Mouse (Mus musculus) liver, embryonic 13.5 days (tissue): ENCODE data around the gene Furin. TPM values are rescaled to one million over a fixed set of nuclear protein-coding genes. Genes with fewer than 3 reads are reported as not detected.
A peak's percentile ranks its signal among the peaks of the same experiment; 100 is the strongest.
"Not testable (repeated sequence)": the region's sequence is repeated elsewhere in the genome, so short reads cannot be mapped to it uniquely, and the experiment has no call there.

ENCODE experiments used
- ATAC-seq: fragments of 200-750 bp; cut with Nextera tagmentation; 2 replicates; pipeline ENCODE4 v1.8.0; 2017; ENCODE audit warnings: low read depth, mild to moderate bottlenecking, moderate number of reproducible peaks, moderate library complexity
- DNase-seq: peaks from one replicate; pipeline ENCODE4 v3.0.0; 2022
- H3K27ac ChIP-seq: fragments of 300-500 bp; sonication (generic); 2 replicates; pipeline ENCODE4 v1.5.1; 2015; ENCODE audit warnings: moderate library complexity, mild to moderate bottlenecking, inconsistent platforms
- H3K27me3 ChIP-seq: fragments of 300-500 bp; sonication (generic); 2 replicates; pipeline ENCODE4 v1.6.1; 2015; ENCODE audit warnings: mild to moderate bottlenecking, inconsistent platforms
- H3K36me3 ChIP-seq: fragments of 300-500 bp; sonication (generic); 2 replicates; pipeline ENCODE4 v1.6.1; 2015; ENCODE audit warnings: mild to moderate bottlenecking, inconsistent platforms
- H3K4me1 ChIP-seq: fragments of 300-500 bp; sonication (generic); replicated peaks from 2 replicates; pipeline ENCODE4 v1.6.1; 2015; ENCODE audit warnings: inconsistent platforms
- H3K4me2 ChIP-seq: fragments of 300-500 bp; sonication (generic); 2 replicates; pipeline ENCODE4 v1.6.1; 2015; ENCODE audit warnings: inconsistent platforms, mild to moderate bottlenecking, moderate library complexity
- H3K4me3 ChIP-seq: fragments of 300-500 bp; sonication (generic); replicated peaks from 2 replicates; pipeline ENCODE4 v1.5.1; 2015; ENCODE audit warnings: mild to moderate bottlenecking, inconsistent platforms
- H3K9ac ChIP-seq: fragments of 300-500 bp; sonication (generic); 2 replicates; pipeline ENCODE4 v1.6.1; 2015; ENCODE audit warnings: mild to moderate bottlenecking, inconsistent platforms
- H3K9me3 ChIP-seq: fragments of 300-500 bp; sonication (generic); replicated peaks from 2 replicates; pipeline ENCODE4 v1.6.1; 2016; ENCODE audit warnings: inconsistent platforms
- WGBS: fragments of 180-500 bp; shearing (Covaris S2); methylation state at CpG from one replicate; pipeline ENCODE4 v1.1.7; 2015; ENCODE audit not compliant: insufficient replicate concordance; 5-methylcytosine and 5-hydroxymethylcytosine counted together
- polyA plus RNA-seq: library from polyadenylated mRNA; unstranded; fragments of >200 nt; fragmentation: Nextera tagmentation; extraction: Ambion mirVana; gene quantifications from 2 replicates; pipeline ENCODE4 v1.2.1, GENCODE M21; 2015

Gene Furin
- polyA plus RNA-seq, 1 experiment from 2014 or later: 3.8 TPM

- Histone ChIP-seq H3K4me1 (peaks cover 51% of the 10 kb centered on the region), H3K36me3 (peaks cover 20% of the 10 kb centered on the region), H3K4me3 (peak overlapping the region; percentile 76), H3K27me3 (peaks cover 55% of the 10 kb centered on the region), H3K9me3 (no peaks in the 10 kb centered on the region), H3K27ac (peak overlapping the region; percentile 75), H3K9ac (peak overlapping the region; percentile 24; the same call in 1 of the 2 replicates), H3K4me2 (peak overlapping the region; percentile 90)
- 67% methylated on average over 6 of the region's 6 CpGs for WGBS
- ATAC-seq: no peak
- no peak for DNase-seq
Measured at GRCm38 (mm10) chr7:80400571-80400970, 4.7 kb downstream of the Furin start.

- Histone ChIP-seq H3K9me3 (no peaks in the 10 kb centered on the region), H3K27ac (peak overlapping the region; percentile 75), H3K4me2 (peak overlapping the region; percentile 90), H3K4me1 (peaks cover 51% of the 10 kb centered on the region), H3K36me3 (peaks cover 24% of the 10 kb centered on the region), H3K27me3 (peaks cover 51% of the 10 kb centered on the region), H3K4me3 (peak overlapping the region; percentile 76; the same call in 1 of the 2 replicates), H3K9ac (peak overlapping the region; percentile 24; the same call in 1 of the 2 replicates)
- 58% methylated on average over 5 of the region's 5 CpGs for WGBS
- peak; percentile 43 for ATAC-seq
- no peak for DNase-seq
Measured at GRCm38 (mm10) chr7:80400099-80400498, 5.1 kb downstream of the Furin start.

GRCm38 (mm10) chr7:80398654-80399444, 6.4 kb downstream of the Furin start:
- no peak overlapping the region for H3K9ac ChIP-seq
- H3K4me1 ChIP-seq: peaks cover 40% of the 10 kb centered on the region
- H3K4me3 ChIP-seq: no peak overlapping the region
- peaks cover 38% of the 10 kb centered on the region for H3K27me3 ChIP-seq
- H3K9me3 ChIP-seq: no peaks in the 10 kb centered on the region
- 77% methylated on average over 9 of the region's 9 CpGs for WGBS
- no peak overlapping the region for H3K4me2 ChIP-seq
- H3K27ac ChIP-seq: no peak overlapping the region
- DNase-seq: no peak
- no peak for ATAC-seq
- peaks cover 25% of the 10 kb centered on the region for H3K36me3 ChIP-seq

GRCm38 (mm10) chr7:80397986-80398385, 7.2 kb downstream of the Furin start:
- peaks cover 29% of the 10 kb centered on the region for H3K27me3 ChIP-seq
- DNase-seq (no peak), ATAC-seq (no peak)
- WGBS: 90% methylated on average over 9 of the region's 9 CpGs
- H3K9me3 ChIP-seq: no peaks in the 10 kb centered on the region
- H3K27ac ChIP-seq: no peak overlapping the region
- peaks cover 33% of the 10 kb centered on the region for H3K36me3 ChIP-seq
- H3K4me3 ChIP-seq: no peak overlapping the region
- no peak overlapping the region for H3K4me2 ChIP-seq
- no peak overlapping the region for H3K9ac ChIP-seq
- peaks cover 31% of the 10 kb centered on the region for H3K4me1 ChIP-seq

- H3K4me2 ChIP-seq, H3K9me3 ChIP-seq, DNase-seq, H3K9ac ChIP-seq, ATAC-seq, H3K4me3 ChIP-seq, H3K27ac ChIP-seq: not testable (repeated sequence)
- 71% methylated on average over 4 of the region's 4 CpGs for WGBS
- peaks cover 14% of the 10 kb centered on the region for H3K27me3 ChIP-seq
- H3K36me3 ChIP-seq: peaks cover 49% of the 10 kb centered on the region
- peaks cover 22% of the 10 kb centered on the region for H3K4me1 ChIP-seq
Measured at GRCm38 (mm10) chr7:80396427-80396826, 8.8 kb downstream of the Furin start.

GRCm38 (mm10) chr7:80394600-80394999, 10.6 kb downstream of the Furin start:
- Histone ChIP-seq H3K4me2 (no peak overlapping the region), H3K4me1 (peaks cover 4% of the 10 kb centered on the region), H3K36me3 (peaks cover 62% of the 10 kb centered on the region), H3K27ac (no peak overlapping the region), H3K27me3 (no peaks in the 10 kb centered on the region), H3K9me3 (no peaks in the 10 kb centered on the region), H3K4me3 (no peak overlapping the region), H3K9ac (no peak overlapping the region)
- ATAC-seq (no peak), DNase-seq (no peak)
- 64% methylated on average over 4 of the region's 4 CpGs for WGBS

- H3K4me2 ChIP-seq: no peak overlapping the region
- peaks cover 19% of the 10 kb centered on the region for H3K4me1 ChIP-seq
- no peak overlapping the region for H3K4me3 ChIP-seq
- H3K9me3 ChIP-seq: no peaks in the 10 kb centered on the region
- 84% methylated on average over 15 of the region's 15 CpGs for WGBS
- peaks cover 53% of the 10 kb centered on the region for H3K36me3 ChIP-seq
- no peak overlapping the region for H3K27ac ChIP-seq
- peaks cover 20% of the 10 kb centered on the region for H3K27me3 ChIP-seq
- no peak for ATAC-seq
- no peak overlapping the region for H3K9ac ChIP-seq
- DNase-seq: no peak
Measured at GRCm38 (mm10) chr7:80392119-80392518, 13.1 kb downstream of the Furin start.

- Histone ChIP-seq H3K27me3 (peaks cover 29% of the 10 kb centered on the region), H3K4me2 (peak within 1 kb of the TSS; percentile 43), H3K36me3 (peaks cover 27% of the 10 kb centered on the region), H3K4me3 (peak within 1 kb of the TSS; percentile 48), H3K27ac (peak within 1 kb of the TSS; percentile 68), H3K9me3 (no peaks in the 10 kb centered on the region), H3K4me1 (peaks cover 23% of the 10 kb centered on the region), H3K9ac (peak within 1 kb of the TSS; percentile 54)
- ATAC-seq (no peak), DNase-seq (no peak)
- 9% methylated on average over 33 of the region's 33 CpGs for WGBS
Measured at GRCm38 (mm10) chr7:80387633-80388543, 17.3 kb downstream of the Furin start, which contains the start of gene Fes. TSS of gene Fes (minus strand) at chr7:80387946.

GRCm38 (mm10) chr7:80387033-80387632, 18.1 kb downstream of the Furin start:
- Histone ChIP-seq H3K9me3 (no peaks in the 10 kb centered on the region), H3K4me3 (peak overlapping the region; percentile 48), H3K9ac (peak overlapping the region; percentile 54), H3K27ac (peak overlapping the region; percentile 68), H3K4me2 (peak overlapping the region; percentile 43), H3K4me1 (peaks cover 23% of the 10 kb centered on the region), H3K36me3 (peaks cover 25% of the 10 kb centered on the region), H3K27me3 (peaks cover 29% of the 10 kb centered on the region)
- WGBS: 6% methylated on average over 17 of the region's 17 CpGs
- DNase-seq (no peak), ATAC-seq (0 out of 2 replicates have a peak, but pooled peaks have one; percentile 18)

- H3K27me3 ChIP-seq: peaks cover 32% of the 10 kb centered on the region
- WGBS: 4% methylated on average over 18 of the region's 18 CpGs
- peak overlapping the region; percentile 43 for H3K4me2 ChIP-seq
- no peaks in the 10 kb centered on the region for H3K9me3 ChIP-seq
- H3K36me3 ChIP-seq: peaks cover 19% of the 10 kb centered on the region
- no peak overlapping the region for H3K9ac ChIP-seq
- peak overlapping the region; percentile 48 for H3K4me3 ChIP-seq
- H3K4me1 ChIP-seq: peaks cover 23% of the 10 kb centered on the region
- peak overlapping the region; percentile 68 for H3K27ac ChIP-seq
- peak; percentile 59 for ATAC-seq
- DNase-seq: peak; percentile 70
Measured at GRCm38 (mm10) chr7:80386235-80386930, 18.9 kb downstream of the Furin start.
